Mouse (Mus musculus) kidney, postnatal 0 days (tissue): ENCODE results near the gene Btbd35f28. TPM values are rescaled to one million over a fixed set of nuclear protein-coding genes. Genes with fewer than 3 reads are reported as not detected.
"Not testable (repeated sequence)": the region's sequence is repeated elsewhere in the genome, so short reads cannot be mapped to it uniquely, and the experiment has no call there.

ENCODE experiments used
- ATAC-seq: fragments of 200-750 bp; cut with Nextera tagmentation; replicated peaks from 2 replicates; pipeline ENCODE4 v1.8.0; 2017; ENCODE audit warnings: low read depth, moderate number of reproducible peaks, moderate TSS enrichment, moderate library complexity; ENCODE audit not compliant: low FRiP score
- DNase-seq: peaks from one replicate; pipeline ENCODE4 v3.0.0-alpha.2; 2016; ENCODE audit warnings: low spot score
- H3K27ac ChIP-seq: fragments of 300-500 bp; sonication (generic); 2 replicates; pipeline ENCODE4 v1.5.1; 2014; ENCODE audit warnings: mild to moderate bottlenecking
- H3K27me3 ChIP-seq: fragments of 300-500 bp; sonication (generic); 2 replicates; pipeline ENCODE4 v1.6.1; 2014; ENCODE audit warnings: low read length, mixed read lengths; ENCODE audit not compliant: insufficient read depth
- H3K36me3 ChIP-seq: fragments of 300-500 bp; sonication (generic); 2 replicates; pipeline ENCODE4 v1.6.1; 2014; ENCODE audit warnings: low read length, mixed read lengths; ENCODE audit not compliant: insufficient read depth
- H3K4me1 ChIP-seq: fragments of 300-500 bp; sonication (generic); replicated peaks from 2 replicates; pipeline ENCODE4 v1.6.1; 2014; ENCODE audit warnings: antibody characterized with exemption, low read length, mixed read lengths; ENCODE audit not compliant: insufficient read depth
- H3K4me2 ChIP-seq: fragments of 300-500 bp; sonication (generic); 2 replicates; pipeline ENCODE4 v1.6.1; 2014; ENCODE audit warnings: mild to moderate bottlenecking, low read length, moderate library complexity, mixed read lengths
- H3K4me3 ChIP-seq: fragments of 300-500 bp; sonication (generic); replicated peaks from 2 replicates; pipeline ENCODE4 v1.5.1; 2014; ENCODE audit warnings: low read depth, low read length
- H3K9ac ChIP-seq: fragments of 300-500 bp; sonication (generic); 2 replicates; pipeline ENCODE4 v1.6.1; 2014; ENCODE audit warnings: low read depth, low read length
- H3K9me3 ChIP-seq: fragments of 300-500 bp; sonication (generic); replicated peaks from 2 replicates; pipeline ENCODE4 v1.6.1; 2016; ENCODE audit warnings: low read length, inconsistent platforms, mixed read lengths
- WGBS: fragments of 180-500 bp; shearing (Covaris S2); extraction: QIAGEN DNeasy Blood & Tissue Kit; methylation state at CpG from one replicate; pipeline ENCODE4 v1.1.7; 2014; 5-methylcytosine and 5-hydroxymethylcytosine counted together
- polyA plus RNA-seq: library from polyadenylated mRNA; unstranded; fragments of >200 nt; fragmentation: Nextera tagmentation; extraction: Ambion mirVana; gene quantifications from 2 replicates; pipeline ENCODE4 v1.2.1, GENCODE M21; 2015

The Btbd35f28 gene
- not detected in 2 replicates for polyA plus RNA-seq

DNA sequence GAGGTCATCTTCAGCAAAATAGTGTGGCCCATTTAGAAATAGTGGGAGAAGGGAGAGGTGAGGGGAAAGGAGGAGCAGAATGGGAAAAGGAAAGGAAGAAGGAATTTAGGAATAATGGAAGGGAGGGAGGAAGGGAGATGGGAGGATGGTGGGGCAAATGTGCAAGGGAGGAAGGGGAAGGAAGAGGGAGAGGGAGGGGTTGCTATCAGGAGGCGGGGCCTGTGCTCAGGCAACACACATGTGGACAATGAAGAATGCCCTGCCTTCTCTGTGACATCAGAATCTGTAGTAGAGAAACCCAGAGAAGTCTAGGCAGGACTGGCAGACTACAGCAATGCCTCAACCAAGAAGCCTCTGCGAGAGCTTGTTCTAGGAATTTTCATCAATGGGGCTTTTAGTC lies at the start of gene Btbd35f28:
Btbd35f28 (plus strand) TSS at position 301 of the 400 bp plus-strand sequence.
- not testable (repeated sequence) for H3K4me1 ChIP-seq, DNase-seq, H3K27ac ChIP-seq, H3K27me3 ChIP-seq, H3K4me3 ChIP-seq, ATAC-seq, H3K36me3 ChIP-seq, H3K9ac ChIP-seq, H3K4me2 ChIP-seq, H3K9me3 ChIP-seq
- no CpG with 5 or more reads among the region's 2 CpGs for WGBS

Other genes with a start within 250 kb of the Btbd35f28 start
- not detected in 2 replicates for gene Btbd35f16, start 239.6 kb upstream of the Btbd35f28 start, polyA plus RNA-seq
- not detected in 2 replicates for gene Btbd35f3, start 158.9 kb upstream of the Btbd35f28 start, polyA plus RNA-seq
- gene Btbd35f20, start 94.7 kb downstream of the Btbd35f28 start, polyA plus RNA-seq = not detected in 2 replicates
- gene Btbd35f17, start 174.1 kb downstream of the Btbd35f28 start, polyA plus RNA-seq = not detected in 2 replicates